Mouse (Mus musculus) MEL (cell line): ENCODE results near the gene Ift88. TPM values are rescaled to one million over a fixed set of nuclear protein-coding genes. Genes with fewer than 3 reads are reported as not detected.

Experiments used
- DNase-seq: peaks from one replicate; pipeline ENCODE4 v3.0.0; 2011; ENCODE audit warnings: low read depth, low spot score
- H3K27ac ChIP-seq: 2 replicates; pipeline ENCODE4 v1.5.1; 2012; ENCODE audit warnings: low read depth, mild to moderate bottlenecking, control low read depth, low read length, moderate library complexity; ENCODE audit not compliant: control insufficient read depth
- H3K27me3 ChIP-seq, 2 experiments: fragments of 150-350 bp in 1 of 2; sonication (generic) in 1 of 2; 2 replicates each; pipeline ENCODE4 v1.6.1; 2012; ENCODE audit warnings: low read length in 2 of 2, mild to moderate bottlenecking in 2 of 2, improper control_type of control experiment in 1 of 2, moderate library complexity in 1 of 2; ENCODE audit not compliant: insufficient read depth in 2 of 2, control insufficient read depth in 1 of 2
- H3K36me3 ChIP-seq, 2 experiments: 2 replicates each; pipeline ENCODE4 v1.6.1; 2012 to 2014; ENCODE audit warnings: low read length in 2 of 2, improper control_type of control experiment in 1 of 2, inconsistent platforms in 1 of 2, mild to moderate bottlenecking in 1 of 2; ENCODE audit not compliant: insufficient read depth in 2 of 2, control insufficient read depth in 1 of 2
- H3K4me1 ChIP-seq, 2 experiments: fragments of 150-350 bp in 1 of 2; sonication (generic) in 1 of 2; 2 replicates each; pipeline ENCODE4 v1.6.1; 2012; ENCODE audit warnings: low read length in 2 of 2, improper control_type of control experiment in 1 of 2, mild to moderate bottlenecking in 1 of 2; ENCODE audit not compliant: insufficient read depth in 2 of 2, control insufficient read depth in 1 of 2
- H3K4me3 ChIP-seq, 2 experiments: fragments of 150-350 bp in 1 of 2; sonication (generic) in 1 of 2; 2 replicates each; pipeline ENCODE4 v1.5.1; 2012; ENCODE audit warnings: low read depth in 2 of 2, low read length in 2 of 2, mild to moderate bottlenecking in 2 of 2, moderate library complexity in 2 of 2, control low read depth in 1 of 2, improper control_type of control experiment in 1 of 2; ENCODE audit not compliant: control insufficient read depth in 1 of 2, insufficient read depth in 1 of 2
- H3K79me2 ChIP-seq: 2 replicates; pipeline ENCODE4 v1.6.1; 2012; ENCODE audit warnings: mild to moderate bottlenecking, low read length, moderate library complexity; ENCODE audit not compliant: control insufficient read depth, poor library complexity, insufficient read depth
- H3K9ac ChIP-seq: 2 replicates; pipeline ENCODE4 v1.6.1; 2012; ENCODE audit warnings: low read depth, mild to moderate bottlenecking, control low read depth, low read length, moderate library complexity; ENCODE audit not compliant: control insufficient read depth, poor library complexity, severe bottlenecking
- H3K9me3 ChIP-seq: fragments of 150-350 bp; sonication (generic); replicated peaks from 2 replicates; pipeline ENCODE4 v1.6.1; 2012; ENCODE audit warnings: mild to moderate bottlenecking, low read length, improper control_type of control experiment, moderate library complexity; ENCODE audit not compliant: insufficient read depth
- BHLHE40 ChIP-seq: IDR thresholded peaks from 2 replicates; pipeline ENCODE4 v1.6.1; 2012; ENCODE audit warnings: low read depth, mild to moderate bottlenecking, inconsistent platforms, low read length, improper control_type of control experiment, borderline replicate concordance
- CHD1 ChIP-seq: IDR thresholded peaks from 2 replicates; pipeline ENCODE4 v1.6.1; 2012; ENCODE audit warnings: low read depth, mild to moderate bottlenecking, inconsistent platforms, low read length, improper control_type of control experiment
- CHD2 ChIP-seq: IDR thresholded peaks from 2 replicates; pipeline ENCODE4 v1.6.1; 2011; ENCODE audit warnings: low read length, improper control_type of control experiment
- CTCF ChIP-seq, 3 experiments: IDR thresholded peaks in 2 of 3; conservative IDR thresholded peaks in 1 of 3; 2 replicates each; pipeline ENCODE4 v1.5.1; 2011 to 2012; ENCODE audit warnings: low read length in 3 of 3, low read depth in 2 of 3, mild to moderate bottlenecking in 2 of 3, improper control_type of control experiment in 1 of 3, inconsistent platforms in 1 of 3, mixed read lengths in 1 of 3, moderate library complexity in 1 of 3; ENCODE audit not compliant: control insufficient read depth in 1 of 3, insufficient read depth in 1 of 3, poor library complexity in 1 of 3, severe bottlenecking in 1 of 3
- E2F4 ChIP-seq: IDR thresholded peaks from 2 replicates; pipeline ENCODE4 v1.6.1; 2011; ENCODE audit warnings: low read depth, low read length, improper control_type of control experiment, borderline replicate concordance
- ELF1 ChIP-seq: IDR thresholded peaks from 2 replicates; pipeline ENCODE4 v1.6.1; 2014; ENCODE audit warnings: low read depth, mild to moderate bottlenecking, inconsistent platforms, low read length, improper control_type of control experiment, moderate library complexity
- ETS1 ChIP-seq: IDR thresholded peaks from 2 replicates; pipeline ENCODE4 v1.6.1; 2012; ENCODE audit warnings: low read depth, mild to moderate bottlenecking, inconsistent platforms, low read length, improper control_type of control experiment, moderate library complexity
- GATA1 ChIP-seq: IDR thresholded peaks from 2 replicates; pipeline ENCODE4 v1.6.1; 2011; ENCODE audit warnings: low read depth, low read length, improper control_type of control experiment
- HCFC1 ChIP-seq: IDR thresholded peaks from 2 replicates; pipeline ENCODE4 v1.6.1; 2012; ENCODE audit warnings: low read depth, mild to moderate bottlenecking, inconsistent platforms, low read length, improper control_type of control experiment, moderate library complexity
- JUND ChIP-seq: IDR thresholded peaks from 2 replicates; pipeline ENCODE4 v1.6.1; 2011; ENCODE audit warnings: low read depth, mild to moderate bottlenecking, improper control_type of control experiment, low read length
- KAT2A ChIP-seq: conservative IDR thresholded peaks from 2 replicates; pipeline ENCODE4 v1.6.1; 2012; ENCODE audit warnings: low read depth, low read length, improper control_type of control experiment, inconsistent platforms
- MAFK ChIP-seq: IDR thresholded peaks from 2 replicates; pipeline ENCODE4 v1.6.1; 2011; ENCODE audit warnings: low read depth, mild to moderate bottlenecking, low read length, improper control_type of control experiment, borderline replicate concordance
- MAX ChIP-seq: IDR thresholded peaks from 2 replicates; pipeline ENCODE4 v1.6.1; 2011; ENCODE audit warnings: low read length, improper control_type of control experiment
- MXI1 ChIP-seq: IDR thresholded peaks from 2 replicates; pipeline ENCODE4 v1.6.1; 2011; ENCODE audit warnings: mild to moderate bottlenecking, low read depth, low read length, improper control_type of control experiment
- MYB ChIP-seq: IDR thresholded peaks from 2 replicates; pipeline ENCODE4 v1.6.1; 2011; ENCODE audit warnings: mild to moderate bottlenecking, low read depth, low read length, improper control_type of control experiment
- POLR2A ChIP-seq, 2 experiments: IDR thresholded peaks; 2 replicates each; pipeline ENCODE4 v1.6.1; 2011 to 2012; ENCODE audit warnings: low read length in 2 of 2, mild to moderate bottlenecking in 2 of 2, control low read depth in 1 of 2, improper control_type of control experiment in 1 of 2, low read depth in 1 of 2, moderate library complexity in 1 of 2; ENCODE audit not compliant: control insufficient read depth in 1 of 2, insufficient read depth in 1 of 2, poor library complexity in 1 of 2
- POLR2AphosphoS2 ChIP-seq: IDR thresholded peaks from 2 replicates; pipeline ENCODE4 v1.6.1; 2011; ENCODE audit warnings: low read length, improper control_type of control experiment
- POLR2AphosphoS5 ChIP-seq: IDR thresholded peaks from 2 replicates; pipeline ENCODE4 v1.6.1; 2012; ENCODE audit warnings: low read depth, borderline replicate concordance, mild to moderate bottlenecking, inconsistent platforms, low read length, moderate library complexity, mixed read lengths
- RAD21 ChIP-seq: IDR thresholded peaks from 2 replicates; pipeline ENCODE4 v1.6.1; 2011; ENCODE audit warnings: mild to moderate bottlenecking, low read depth, low read length, improper control_type of control experiment
- RCOR1 ChIP-seq: IDR thresholded peaks from 2 replicates; pipeline ENCODE4 v1.6.1; 2012; ENCODE audit warnings: low read depth, mild to moderate bottlenecking, inconsistent platforms, low read length, improper control_type of control experiment
- SIN3A ChIP-seq: IDR thresholded peaks from 2 replicates; pipeline ENCODE4 v1.6.1; 2012; ENCODE audit warnings: low read length, improper control_type of control experiment, inconsistent platforms
- SMC3 ChIP-seq: IDR thresholded peaks from 2 replicates; pipeline ENCODE4 v1.6.1; 2011; ENCODE audit warnings: low read depth, low read length, improper control_type of control experiment
- TAL1 ChIP-seq: IDR thresholded peaks from 2 replicates; pipeline ENCODE4 v1.6.1; 2012; ENCODE audit warnings: mild to moderate bottlenecking, inconsistent platforms, low read length, moderate library complexity, mixed read lengths
- TCF12 ChIP-seq: IDR thresholded peaks from 2 replicates; pipeline ENCODE4 v1.6.1; 2014; ENCODE audit warnings: low read depth, mild to moderate bottlenecking, inconsistent platforms, low read length, improper control_type of control experiment, moderate library complexity
- UBTF ChIP-seq: IDR thresholded peaks from 2 replicates; pipeline ENCODE4 v1.6.1; 2012; ENCODE audit warnings: low read depth, mild to moderate bottlenecking, inconsistent platforms, low read length, improper control_type of control experiment, moderate library complexity, borderline replicate concordance; ENCODE audit not compliant: insufficient read depth
- USF1 ChIP-seq: IDR thresholded peaks from 2 replicates; pipeline ENCODE4 v1.6.1; 2014; ENCODE audit warnings: low read depth, mild to moderate bottlenecking, inconsistent platforms, low read length, improper control_type of control experiment, moderate library complexity
- USF2 ChIP-seq, 2 experiments: IDR thresholded peaks; 2 replicates each; pipeline ENCODE4 v1.6.1; 2011 to 2012; ENCODE audit warnings: improper control_type of control experiment in 2 of 2, low read length in 2 of 2, borderline replicate concordance in 1 of 2, inconsistent platforms in 1 of 2, low read depth in 1 of 2, mild to moderate bottlenecking in 1 of 2; ENCODE audit not compliant: insufficient read depth in 1 of 2
- ZC3H11A ChIP-seq: IDR thresholded peaks from 2 replicates; pipeline ENCODE4 v1.6.1; 2012; ENCODE audit warnings: low read depth, mild to moderate bottlenecking, inconsistent platforms, low read length, improper control_type of control experiment
- ZMIZ1 ChIP-seq: IDR thresholded peaks from 2 replicates; pipeline ENCODE4 v1.6.1; 2012; ENCODE audit warnings: low read depth, mild to moderate bottlenecking, inconsistent platforms, low read length, improper control_type of control experiment, moderate library complexity
- ZNF384 ChIP-seq: IDR thresholded peaks from 2 replicates; pipeline ENCODE4 v1.6.1; 2012; ENCODE audit warnings: low read depth, mild to moderate bottlenecking, inconsistent platforms, low read length, improper control_type of control experiment
- polyA plus RNA-seq, 2 experiments: library from polyadenylated mRNA; stranded (reverse) in 1 of 2; unstranded in 1 of 2; fragments of >175 nt in 1 of 2; fragments of >200 nt in 1 of 2; gene quantifications; 2 replicates each; pipeline versions ENCODE4 v1.2.1 to v1.2.4; 2012; ENCODE audit warnings: low replicate concordance in 2 of 2, low read depth in 1 of 2; ENCODE audit not compliant: insufficient read length in 2 of 2, insufficient read depth in 1 of 2, missing spikeins in 1 of 2
- total RNA-seq: library from RNA; depleted of rRNA; stranded (reverse); fragments of 300-350 nt; gene quantifications from 2 replicates; pipeline ENCODE4 v1.2.3, GENCODE M21; 2012

Gene Ift88
- total and polyA plus RNA-seq, 3 experiments, result 2.4 to 5.1 TPM; not detected in 1

GRCm38 (mm10) chr14:57532577-57532976 lies 108.7 kb downstream of the Ift88 start (continued):
- no peak for TF ChIP-seq UBTF

- H3K4me1 ChIP-seq, result peaks cover 0 to 17% of the 10 kb centered on the region in 2 experiments; a peak in 3 of 4 replicates
- DNase-seq, result peak; percentile 50
Measured at GRCm38 (mm10) chr14:57533214-57533613, 109.4 kb downstream of the Ift88 start.

GRCm38 (mm10) chr14:57533841-57534240 lies 110.0 kb downstream of the Ift88 start:
- H3K4me3 ChIP-seq, result no peak overlapping the region
- no peak for TF ChIP-seq ZMIZ1
- TF ChIP-seq JUND, result no peak
- no peak for TF ChIP-seq ELF1
- no peak for TF ChIP-seq SMC3
- TF ChIP-seq CHD1, result no peak
- no peak for TF ChIP-seq MXI1
- no peak for TF ChIP-seq POLR2A (IDR thresholded peaks at IDR 0.05; ENCODE audit: control insufficient read depth in 1 of 2, insufficient read depth in 1 of 2, low read depth in 1 of 2, low read length in 2 of 2, poor library complexity in 1 of 2)
- no peak for TF ChIP-seq RAD21
- no peak for TF ChIP-seq TAL1
- no peak for TF ChIP-seq MAFK
- TF ChIP-seq GATA1, result no peak
- TF ChIP-seq HCFC1, result no peak
- no peak for TF ChIP-seq ZNF384
- no peak for TF ChIP-seq POLR2AphosphoS5
- no peak for TF ChIP-seq MAX
- TF ChIP-seq ZC3H11A, result no peak
- no peak for TF ChIP-seq MYB
- no peak for TF ChIP-seq POLR2AphosphoS2
- no peak for TF ChIP-seq CHD2
- H3K9me3 ChIP-seq, result no peaks in the 10 kb centered on the region
- H3K27me3 ChIP-seq, result no peaks in the 10 kb centered on the region
- no peak for DNase-seq
- H3K79me2 ChIP-seq, result no peaks in the 10 kb centered on the region
- no peak overlapping the region for H3K27ac ChIP-seq
- H3K36me3 ChIP-seq, result peaks cover 0 to 3% of the 10 kb centered on the region in 2 experiments; a peak in 2 of 4 replicates
- no peak overlapping the region for H3K9ac ChIP-seq
- H3K4me1 ChIP-seq, result peaks cover 0 to 14% of the 10 kb centered on the region in 2 experiments; a peak in 3 of 4 replicates

More at GRCm38 (mm10) chr14:57533214-57533613, 109.4 kb downstream of the Ift88 start:
- Histone ChIP-seq H3K27ac (no peak overlapping the region), H3K36me3 (peaks cover 0 to 3% of the 10 kb centered on the region in 2 experiments; a peak in 2 of 4 replicates), H3K4me3 (no peak overlapping the region), H3K9me3 (no peaks in the 10 kb centered on the region), H3K27me3 (no peaks in the 10 kb centered on the region), H3K79me2 (no peaks in the 10 kb centered on the region), H3K9ac (no peak overlapping the region)
- no peak for TF ChIP-seq MXI1
- TF ChIP-seq CTCF (IDR thresholded peaks at IDR 0.05 in 2 of 3, conservative IDR thresholded peaks at IDR 0.05 in 1 of 3; ENCODE audit: control insufficient read depth in 1 of 3, insufficient read depth in 1 of 3, low read depth in 2 of 3, low read length in 3 of 3, poor library complexity in 1 of 3, severe bottlenecking in 1 of 3), result peak; percentile 81 to 95 (median 82)
- TF ChIP-seq ZC3H11A, result peak; percentile 71
- peak; percentile 75 for TF ChIP-seq SMC3
- no peak for TF ChIP-seq E2F4
- TF ChIP-seq JUND, result no peak
- no peak for TF ChIP-seq MAX
- no peak for TF ChIP-seq SIN3A
- TF ChIP-seq USF1, result no peak
- TF ChIP-seq POLR2AphosphoS5, result no peak
- no peak for TF ChIP-seq TCF12
- TF ChIP-seq RCOR1, result no peak
- TF ChIP-seq USF2 (IDR thresholded peaks at IDR 0.05; ENCODE audit: borderline replicate concordance in 1 of 2, insufficient read depth in 1 of 2, low read depth in 1 of 2, low read length in 2 of 2), result no peak
- TF ChIP-seq BHLHE40, result no peak
- TF ChIP-seq KAT2A, result no peak
- TF ChIP-seq ETS1, result no peak
- peak; percentile 79 for TF ChIP-seq RAD21
- no peak for TF ChIP-seq CHD1
- TF ChIP-seq CHD2, result no peak
- TF ChIP-seq UBTF, result no peak
- TF ChIP-seq, all 39 proteins: peak for 4
